Mouse (Mus musculus): Measurements from ENCODE around the gene Casq1. TPM values are rescaled to one million over a fixed set of nuclear protein-coding genes. Genes with fewer than 3 reads are reported as not detected.

The Casq1 gene
- polyA plus RNA-seq, 1 experiment from 2014 or later: 18.0 TPM

GRCm38 (mm10) chr1:172221297-172222063 is 1.8 kb upstream of the Casq1 start:
- no peak overlapping the region for H3K4me2 ChIP-seq
- peak; percentile 58 for ATAC-seq (ENCODE audit: insufficient number of reproducible peaks, low FRiP score, low TSS enrichment, low read depth)
- no peak overlapping the region for H3K4me3 ChIP-seq
- H3K4me1 ChIP-seq: peaks cover 51% of the 10 kb centered on the region
- no peak overlapping the region for H3K9ac ChIP-seq
- H3K27me3 ChIP-seq: no peaks in the 10 kb centered on the region
- H3K27ac ChIP-seq: peak overlapping the region; percentile 87
- no peaks in the 10 kb centered on the region for H3K36me3 ChIP-seq
- 27% methylated on average over 11 of the region's 11 CpGs for WGBS
- H3K9me3 ChIP-seq: no peaks in the 10 kb centered on the region

- Histone ChIP-seq H3K9me3 (no peaks in the 10 kb centered on the region), H3K9ac (no peak overlapping the region), H3K36me3 (no peaks in the 10 kb centered on the region), H3K27ac (peak overlapping the region; percentile 87), H3K4me1 (peaks cover 51% of the 10 kb centered on the region), H3K27me3 (no peaks in the 10 kb centered on the region), H3K4me2 (no peak overlapping the region), H3K4me3 (no peak overlapping the region)
- WGBS: 26% methylated on average over 10 of the region's 10 CpGs
- peak; percentile 64 for ATAC-seq (ENCODE audit: insufficient number of reproducible peaks, low FRiP score, low TSS enrichment, low read depth)
Observed at GRCm38 (mm10) chr1:172220414-172220813, 746 bp upstream of the Casq1 start.

- Histone ChIP-seq H3K4me3 (no peak overlapping the region), H3K9ac (no peak overlapping the region), H3K36me3 (no peaks in the 10 kb centered on the region), H3K27ac (peak overlapping the region; percentile 87; the same call in 1 of the 2 replicates), H3K4me2 (no peak overlapping the region), H3K9me3 (no peaks in the 10 kb centered on the region), H3K27me3 (no peaks in the 10 kb centered on the region), H3K4me1 (peaks cover 56% of the 10 kb centered on the region)
- WGBS: 62% methylated on average over 15 of the region's 15 CpGs
- ATAC-seq (ENCODE audit: insufficient number of reproducible peaks, low FRiP score, low TSS enrichment, low read depth): no peak
Observed at GRCm38 (mm10) chr1:172218164-172218910, 1.3 kb downstream of the Casq1 start.

GRCm38 (mm10) chr1:172217148-172217547 is 2.5 kb downstream of the Casq1 start:
- H3K27ac ChIP-seq: peak overlapping the region; percentile 84
- peak overlapping the region; percentile 22 for H3K4me3 ChIP-seq
- WGBS: 0% methylated on average over 5 of the region's 5 CpGs

GRCm38 (mm10) chr1:172214748-172215147 is 4.9 kb downstream of the Casq1 start:
- no peaks in the 10 kb centered on the region for H3K27me3 ChIP-seq
- ATAC-seq (ENCODE audit: insufficient number of reproducible peaks, low FRiP score, low TSS enrichment, low read depth): no peak
- no peaks in the 10 kb centered on the region for H3K36me3 ChIP-seq
- WGBS: 53% methylated on average over 3 of the region's 3 CpGs
- no peak overlapping the region for H3K27ac ChIP-seq
- no peak overlapping the region for H3K4me2 ChIP-seq
- H3K9me3 ChIP-seq: no peaks in the 10 kb centered on the region
- H3K4me3 ChIP-seq: no peak overlapping the region
- H3K9ac ChIP-seq: no peak overlapping the region
- peaks cover 30% of the 10 kb centered on the region for H3K4me1 ChIP-seq

More at GRCm38 (mm10) chr1:172217148-172217547, 2.5 kb downstream of the Casq1 start:
- Histone ChIP-seq H3K9ac (peak overlapping the region; percentile 7; the same call in 1 of the 2 replicates), H3K4me1 (peaks cover 54% of the 10 kb centered on the region), H3K4me2 (peak overlapping the region; percentile 40), H3K36me3 (no peaks in the 10 kb centered on the region), H3K9me3 (no peaks in the 10 kb centered on the region), H3K27me3 (no peaks in the 10 kb centered on the region)
- ATAC-seq (ENCODE audit: insufficient number of reproducible peaks, low FRiP score, low TSS enrichment, low read depth): 0 out of 2 replicates have a peak, but pooled peaks have one; percentile 26

GRCm38 (mm10) chr1:172213771-172214170 is 5.9 kb downstream of the Casq1 start:
- peaks cover 20% of the 10 kb centered on the region for H3K4me1 ChIP-seq
- H3K4me2 ChIP-seq: no peak overlapping the region
- H3K36me3 ChIP-seq: no peaks in the 10 kb centered on the region
- WGBS: 70% methylated on average over 4 of the region's 4 CpGs
- H3K27ac ChIP-seq: no peak overlapping the region
- H3K27me3 ChIP-seq: no peaks in the 10 kb centered on the region
- no peak overlapping the region for H3K4me3 ChIP-seq
- no peaks in the 10 kb centered on the region for H3K9me3 ChIP-seq
- no peak overlapping the region for H3K9ac ChIP-seq
- ATAC-seq (ENCODE audit: insufficient number of reproducible peaks, low FRiP score, low TSS enrichment, low read depth): no peak

- H3K27ac ChIP-seq: no peak overlapping the region
- H3K9me3 ChIP-seq: no peaks in the 10 kb centered on the region
- H3K4me2 ChIP-seq: no peak overlapping the region
- no peaks in the 10 kb centered on the region for H3K36me3 ChIP-seq
- H3K4me3 ChIP-seq: no peak overlapping the region
- H3K9ac ChIP-seq: no peak overlapping the region
- ATAC-seq (ENCODE audit: insufficient number of reproducible peaks, low FRiP score, low TSS enrichment, low read depth): no peak
- 49% methylated on average over 5 of the region's 5 CpGs for WGBS
- H3K4me1 ChIP-seq: peaks cover 15% of the 10 kb centered on the region
- no peaks in the 10 kb centered on the region for H3K27me3 ChIP-seq
Observed at GRCm38 (mm10) chr1:172212776-172213175, 6.9 kb downstream of the Casq1 start.

GRCm38 (mm10) chr1:172207111-172207584 is 12.5 kb downstream of the Casq1 start:
- Histone ChIP-seq H3K4me1 (peaks cover 51% of the 10 kb centered on the region), H3K9ac (0 out of 2 replicates have a peak overlapping the region, but pooled peaks have one; percentile 76), H3K27ac (peak overlapping the region; percentile 91), H3K36me3 (peaks cover 3% of the 10 kb centered on the region; the same call in 1 of the 2 replicates), H3K9me3 (no peaks in the 10 kb centered on the region), H3K4me3 (peak overlapping the region; percentile 71), H3K27me3 (no peaks in the 10 kb centered on the region), H3K4me2 (peak overlapping the region; percentile 67)
- no peak for ATAC-seq (ENCODE audit: insufficient number of reproducible peaks, low FRiP score, low TSS enrichment, low read depth)
- WGBS: 15% methylated on average over 7 of the region's 7 CpGs

- no peaks in the 10 kb centered on the region for H3K9me3 ChIP-seq
- peak within 1 kb of the TSS; percentile 67 for H3K4me2 ChIP-seq
- H3K27ac ChIP-seq: peak within 1 kb of the TSS; percentile 91
- WGBS: under 1% methylated on average over 38 of the region's 40 CpGs
- peaks cover 56% of the 10 kb centered on the region for H3K4me1 ChIP-seq
- peaks cover 8% of the 10 kb centered on the region for H3K36me3 ChIP-seq
- ATAC-seq (ENCODE audit: insufficient number of reproducible peaks, low FRiP score, low TSS enrichment, low read depth): peak; percentile 81
- H3K9ac ChIP-seq: peak within 1 kb of the TSS; percentile 76
- H3K27me3 ChIP-seq: no peaks in the 10 kb centered on the region
- H3K4me3 ChIP-seq: peak within 1 kb of the TSS; percentile 71
Observed at GRCm38 (mm10) chr1:172206141-172206917, 13.3 kb downstream of the Casq1 start, which contains the start of gene Pea15a. Gene Pea15a, minus strand, starts transcription at chr1:172206804.

GRCm38 (mm10) chr1:172205741-172206087 is 14.0 kb downstream of the Casq1 start:
- Histone ChIP-seq H3K4me3 (peak overlapping the region; percentile 71), H3K27me3 (no peaks in the 10 kb centered on the region), H3K4me1 (peaks cover 62% of the 10 kb centered on the region), H3K9me3 (no peaks in the 10 kb centered on the region), H3K27ac (peak overlapping the region; percentile 91), H3K4me2 (peak overlapping the region; percentile 67), H3K36me3 (peaks cover 14% of the 10 kb centered on the region), H3K9ac (peak overlapping the region; percentile 76)
- WGBS: 12% methylated on average over 3 of the region's 3 CpGs
- ATAC-seq (ENCODE audit: insufficient number of reproducible peaks, low FRiP score, low TSS enrichment, low read depth): no peak
